Mouse (Mus musculus): ENCODE data around the gene Cenpw.

DNA sequence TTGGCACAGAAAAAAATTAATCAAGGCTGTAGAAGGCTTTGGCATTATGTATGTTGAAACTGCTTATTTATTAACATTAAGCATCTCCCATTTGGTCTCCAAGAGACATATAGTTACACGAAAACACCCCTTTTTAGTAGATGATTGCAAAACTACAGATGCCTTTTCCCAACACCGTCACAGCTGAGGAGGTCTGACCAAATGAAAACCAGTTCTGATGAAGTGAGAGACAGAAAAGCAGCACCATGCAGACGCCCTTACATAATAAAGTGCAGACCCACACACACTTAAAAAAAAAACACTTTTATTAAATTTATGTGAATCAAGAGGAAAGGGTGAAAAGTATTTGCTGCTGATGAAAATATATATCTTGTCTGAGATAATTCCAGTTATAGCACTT lies 49.3 kb upstream of the Cenpw start:
- TF ChIP-seq POLR2A (IDR thresholded peaks at IDR 0.05; ENCODE audit: low read depth, low read length) (no peak), CTCF (IDR thresholded peaks at IDR 0.05; ENCODE audit: borderline replicate concordance, insufficient read depth, low read length) (no peak)

Data from embryonic fibroblast, embryonic 13.5 days (primary cell).